Mouse (Mus musculus) liver, postnatal 0 days (tissue): ENCODE measurements at regions not wholly inside any gene's neighbourhood (a gene's known extent, or its start where the extent isn't known, plus 50 kb on each side); places are given as distances from the start of the nearest gene placed in this dataset.
A peak's percentile ranks its signal among the peaks of the same experiment; 100 is the strongest.

Source experiments
- CTCF ChIP-seq: sonication (generic); IDR thresholded peaks from 2 replicates; pipeline ENCODE4 v1.5.1; 2016; ENCODE audit warnings: antibody characterized with exemption, low read depth
- EP300 ChIP-seq: IDR thresholded peaks from 2 replicates; pipeline ENCODE4 v1.6.1; 2016; ENCODE audit warnings: antibody characterized with exemption, low read depth, mild to moderate bottlenecking

DNA sequence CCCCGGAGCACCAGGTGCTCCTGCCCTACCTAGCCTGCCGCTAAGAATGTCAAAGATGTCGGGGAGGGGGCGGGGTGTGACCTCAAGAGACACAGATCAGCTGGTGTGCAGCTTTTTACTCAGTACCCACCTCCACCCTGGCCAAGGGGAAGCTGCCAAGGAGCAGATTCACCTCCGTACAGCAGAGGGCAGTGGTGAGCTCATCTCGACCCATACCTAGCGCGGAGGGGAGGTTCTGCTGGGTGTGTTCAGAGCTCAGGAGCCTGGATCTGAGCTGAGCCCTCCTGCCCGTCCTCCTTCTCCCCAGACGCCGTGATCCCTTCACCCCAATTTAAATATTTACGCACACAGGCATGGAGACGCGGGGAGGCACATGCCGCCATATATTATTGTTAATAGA lies 126.1 kb upstream of the Ces5a start:
- TF ChIP-seq CTCF (peak; percentile 83), EP300 (no peak)
